Mouse (Mus musculus): ENCODE data around the gene Gria3.

GRCm38 (mm10) chrX:41398482-41398881 lies 2.2 kb upstream of the Gria3 start:
- TF ChIP-seq POLR2A (IDR thresholded peaks at IDR 0.05; ENCODE audit: insufficient read depth, low read length) (no peak), EP300 (IDR thresholded peaks at IDR 0.05; ENCODE audit: insufficient read depth, low read depth, low read length) (no peak)

All from ES-Bruce4 (cell line).